Mouse (Mus musculus): ENCODE results near the gene Nhsl1. TPM values are rescaled to one million over a fixed set of nuclear protein-coding genes. Genes with fewer than 3 reads are reported as not detected.
A peak's percentile ranks its signal among the peaks of the same experiment; 100 is the strongest.

Nhsl1 gene
- polyA plus RNA-seq, 2 experiments = 0.50 to 0.64 TPM

- H3K9me3 ChIP-seq (ENCODE audit: control insufficient read depth, low read length) = no peaks in the 10 kb centered on the region
- H3K4me3 ChIP-seq (ENCODE audit: insufficient read depth in 1 of 2, low read depth in 2 of 2, low read length in 2 of 2) = no peak overlapping the region
- ATAC-seq (ENCODE audit: insufficient read depth) (0 out of 2 replicates have a peak, but pooled peaks have one; percentile 35), DNase-seq (ENCODE audit: low read depth in 3 of 3, low spot score in 3 of 3) (no peak)
- H3K27me3 ChIP-seq (ENCODE audit: control insufficient read depth, insufficient read depth, low read length) = no peaks in the 10 kb centered on the region
- no peaks in the 10 kb centered on the region for H3K4me1 ChIP-seq (replicated peaks; ENCODE audit: control insufficient read depth in 2 of 2, insufficient read depth in 2 of 2, low read length in 1 of 2)
- H3K4me2 ChIP-seq (ENCODE audit: low read depth) = no peak overlapping the region
- no peaks in the 10 kb centered on the region for H3K36me3 ChIP-seq (replicated peaks; ENCODE audit: control insufficient read depth, insufficient read depth, low read depth)
- H3K9ac ChIP-seq (replicated peaks) = no peak overlapping the region
- 22% methylated on average over 8 of the region's 8 CpGs for WGBS (ENCODE audit: insufficient replicate concordance)
- H3K27ac ChIP-seq = no peak overlapping the region
- no peak for TF ChIP-seq CTCF (IDR thresholded peaks at IDR 0.05; ENCODE audit: low read depth)
Observed at GRCm38 (mm10) chr10:18430141-18430540, 111.4 kb downstream of the Nhsl1 start.

GRCm38 (mm10) chr10:18430973-18431372 lies 112.2 kb downstream of the Nhsl1 start:
- Histone ChIP-seq H3K36me3 (replicated peaks; ENCODE audit: control insufficient read depth, insufficient read depth, low read depth) (no peaks in the 10 kb centered on the region), H3K4me3 (ENCODE audit: insufficient read depth in 1 of 2, low read depth in 2 of 2, low read length in 2 of 2) (peak overlapping the region; percentile 22 to 43; a peak in 3 of 4 replicates), H3K9me3 (ENCODE audit: control insufficient read depth, low read length) (no peaks in the 10 kb centered on the region), H3K27ac (no peak overlapping the region), H3K4me1 (replicated peaks; ENCODE audit: control insufficient read depth in 2 of 2, insufficient read depth in 2 of 2, low read length in 1 of 2) (no peaks in the 10 kb centered on the region), H3K27me3 (ENCODE audit: control insufficient read depth, insufficient read depth, low read length) (no peaks in the 10 kb centered on the region), H3K9ac (replicated peaks) (no peak overlapping the region), H3K4me2 (ENCODE audit: low read depth) (peak overlapping the region; percentile 49)
- peak; percentile 35; the same call in 1 of the 2 replicates for ATAC-seq (ENCODE audit: insufficient read depth)
- under 1% methylated on average over 18 of the region's 18 CpGs for WGBS (ENCODE audit: insufficient replicate concordance)
- DNase-seq (ENCODE audit: low read depth in 3 of 3, low spot score in 3 of 3) = no peak
- TF ChIP-seq CTCF (IDR thresholded peaks at IDR 0.05; ENCODE audit: low read depth) = no peak
- no peak for TF ChIP-seq EP300 (IDR thresholded peaks at IDR 0.05; ENCODE audit: low read depth)

DNA sequence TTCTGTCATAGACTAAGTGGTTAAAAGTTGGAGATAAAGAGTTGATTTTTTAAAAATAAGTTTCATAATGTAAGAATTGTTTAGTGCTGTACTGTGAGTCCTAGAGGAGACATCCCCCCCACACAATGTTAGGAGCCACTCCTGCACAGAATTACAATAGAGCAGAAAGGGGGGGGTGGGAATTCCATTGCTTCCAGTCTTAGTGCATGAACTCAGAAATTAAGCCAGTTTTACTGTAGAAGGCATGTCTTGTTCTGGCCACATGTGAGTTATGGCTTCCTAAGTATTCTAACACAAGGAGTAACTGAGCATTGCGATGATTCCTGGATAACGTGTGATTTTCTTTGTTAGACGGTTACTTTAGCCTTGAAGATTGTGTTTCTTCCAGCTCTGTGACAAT lies 112.8 kb downstream of the Nhsl1 start:
- Histone ChIP-seq H3K4me2 (ENCODE audit: low read depth) (no peak overlapping the region; the same call in 1 of the 2 replicates), H3K9me3 (ENCODE audit: control insufficient read depth, low read length) (no peaks in the 10 kb centered on the region), H3K4me1 (replicated peaks; ENCODE audit: control insufficient read depth in 2 of 2, insufficient read depth in 2 of 2, low read length in 1 of 2) (no peaks in the 10 kb centered on the region), H3K9ac (replicated peaks) (no peak overlapping the region), H3K36me3 (replicated peaks; ENCODE audit: control insufficient read depth, insufficient read depth, low read depth) (no peaks in the 10 kb centered on the region), H3K27ac (no peak overlapping the region), H3K4me3 (ENCODE audit: insufficient read depth in 1 of 2, low read depth in 2 of 2, low read length in 2 of 2) (no peak overlapping the region), H3K27me3 (ENCODE audit: control insufficient read depth, insufficient read depth, low read length) (no peaks in the 10 kb centered on the region)
- ATAC-seq (ENCODE audit: insufficient read depth) (no peak), DNase-seq (ENCODE audit: low read depth in 3 of 3, low spot score in 3 of 3) (no peak)
- 53% methylated on average over 3 of the region's 3 CpGs for WGBS (ENCODE audit: insufficient replicate concordance)
- TF ChIP-seq EP300 (IDR thresholded peaks at IDR 0.05; ENCODE audit: low read depth) (no peak), CTCF (IDR thresholded peaks at IDR 0.05; ENCODE audit: low read depth) (no peak)

GRCm38 (mm10) chr10:18435454-18435853 lies 116.7 kb downstream of the Nhsl1 start:
- Histone ChIP-seq H3K4me3 (ENCODE audit: insufficient read depth in 1 of 2, low read depth in 2 of 2, low read length in 2 of 2) (no peak overlapping the region), H3K36me3 (replicated peaks; ENCODE audit: control insufficient read depth, insufficient read depth, low read depth) (no peaks in the 10 kb centered on the region), H3K9me3 (ENCODE audit: control insufficient read depth, low read length) (no peaks in the 10 kb centered on the region), H3K27me3 (ENCODE audit: control insufficient read depth, insufficient read depth, low read length) (no peaks in the 10 kb centered on the region), H3K27ac (no peak overlapping the region), H3K4me2 (ENCODE audit: low read depth) (no peak overlapping the region), H3K4me1 (replicated peaks; ENCODE audit: control insufficient read depth in 2 of 2, insufficient read depth in 2 of 2, low read length in 1 of 2) (no peaks in the 10 kb centered on the region), H3K9ac (replicated peaks) (no peak overlapping the region)
- TF ChIP-seq CTCF (IDR thresholded peaks at IDR 0.05; ENCODE audit: low read depth) (no peak), EP300 (IDR thresholded peaks at IDR 0.05; ENCODE audit: low read depth) (no peak)
- DNase-seq (ENCODE audit: low read depth in 3 of 3, low spot score in 3 of 3) (no peak), ATAC-seq (ENCODE audit: insufficient read depth) (no peak)
- WGBS (ENCODE audit: insufficient replicate concordance) = 68% methylated on average over 6 of the region's 6 CpGs

- no peaks in the 10 kb centered on the region for H3K36me3 ChIP-seq (replicated peaks; ENCODE audit: control insufficient read depth, insufficient read depth, low read depth)
- TF ChIP-seq CTCF (IDR thresholded peaks at IDR 0.05; ENCODE audit: low read depth) = no peak
- no peak for TF ChIP-seq EP300 (IDR thresholded peaks at IDR 0.05; ENCODE audit: low read depth)
- no peak overlapping the region for H3K9ac ChIP-seq (replicated peaks)
- H3K4me2 ChIP-seq (ENCODE audit: low read depth) = no peak overlapping the region
- H3K4me3 ChIP-seq (ENCODE audit: insufficient read depth in 1 of 2, low read depth in 2 of 2, low read length in 2 of 2) = no peak overlapping the region
- H3K9me3 ChIP-seq (ENCODE audit: control insufficient read depth, low read length) = no peaks in the 10 kb centered on the region
- ATAC-seq (ENCODE audit: insufficient read depth) (no peak), DNase-seq (ENCODE audit: low read depth in 3 of 3, low spot score in 3 of 3) (no peak)
- no peaks in the 10 kb centered on the region for H3K4me1 ChIP-seq (replicated peaks; ENCODE audit: control insufficient read depth in 2 of 2, insufficient read depth in 2 of 2, low read length in 1 of 2)
- H3K27ac ChIP-seq = no peak overlapping the region
- 68% methylated on average over 7 of the region's 7 CpGs for WGBS (ENCODE audit: insufficient replicate concordance)
- no peaks in the 10 kb centered on the region for H3K27me3 ChIP-seq (ENCODE audit: control insufficient read depth, insufficient read depth, low read length)
Observed at GRCm38 (mm10) chr10:18435938-18436337, 117.2 kb downstream of the Nhsl1 start.

Data from liver, embryonic 14.5 days (tissue).